In the genomic region with DNA sequence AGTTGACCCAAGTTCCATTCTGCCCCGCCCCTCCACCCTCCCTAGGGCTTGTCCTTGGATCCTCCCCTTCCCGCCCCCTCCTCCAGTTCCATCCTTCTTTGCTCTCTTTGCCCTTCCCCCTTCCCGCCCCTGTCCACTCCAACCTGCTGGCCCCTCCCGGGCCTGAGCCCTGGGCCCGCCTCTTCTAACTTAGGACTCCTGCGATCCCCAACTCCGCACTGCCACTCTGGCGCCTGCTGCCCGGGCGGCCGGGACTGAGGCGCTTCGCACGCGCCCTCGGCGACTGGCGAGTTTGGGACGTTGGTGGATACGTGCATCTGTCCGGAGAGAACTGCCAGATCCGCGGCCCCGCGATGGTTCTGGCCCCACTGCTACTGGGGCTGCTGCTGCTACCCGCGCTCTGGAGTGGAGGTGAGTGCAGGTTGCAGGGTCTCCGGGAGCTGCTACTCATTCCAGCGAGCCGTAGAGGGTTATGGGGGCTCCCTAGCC, we compare ENCODE assay signal across 8 mouse cellular contexts. TPM values are rescaled to one million over a fixed set of nuclear protein-coding genes. Genes with fewer than 3 reads are reported as not detected.
DNase-seq lines count a peak whose midpoint lies in the region; ATAC-seq and TF ChIP-seq lines count a peak whose summit lies in the region.

TSS of gene Mertk (plus strand) at position 264 of the 489 bp plus-strand sequence.

- H3K4me3 ChIP-seq in CH12.LX (replicated peaks in 1 of 3; ENCODE audit: low read depth in 2 of 3, low read length in 2 of 3, poor library complexity in 1 of 3) = no peak within 1 kb of the TSS
- H3K4me3 ChIP-seq in forebrain, embryonic 10.5 days = peak within 1 kb of the TSS; percentile 78
- H3K4me3 ChIP-seq in heart, embryonic 13.5 days = peak within 1 kb of the TSS; percentile 66
- peak within 1 kb of the TSS; percentile 75 for H3K4me3 ChIP-seq in kidney, postnatal 0 days (replicated peaks; ENCODE audit: low read depth, low read length)
- peak within 1 kb of the TSS; percentile 61 for H3K4me3 ChIP-seq in limb, embryonic 15.5 days
- peak within 1 kb of the TSS; percentile 45 for H3K4me3 ChIP-seq in midbrain, embryonic 15.5 days
- peak within 1 kb of the TSS; percentile 75 for H3K4me3 ChIP-seq in stomach, embryonic 15.5 days (replicated peaks)

- no peak for DNase-seq in CH12.LX (ENCODE audit: extremely low read depth)
- peak; percentile 66 for DNase-seq in brain, adult 2 months (ENCODE audit: low read depth, low spot score)
- DNase-seq in forebrain, embryonic 10.5 days (ENCODE audit: extremely low spot score, low spot score) = peak; percentile 87
- DNase-seq in kidney, postnatal 0 days (ENCODE audit: low spot score) = peak; percentile 97

- in situ Hi-C loops in CH12.LX (cut with MboI; ENCODE audit: low pct_ligation_motif_present, low pct_unique_long_range_greater_than_20kb, low sequenced_read_pairs) = loop anchor here (5.0 to 25.0 kb wide), 2 partner anchors 119 to 564 kb away; partner anchors contain the start of gene Tmem87b

- H3K4me2 ChIP-seq in CH12.LX (ENCODE audit: insufficient read depth, low read depth, poor library complexity, severe bottlenecking) = peak within 1 kb of the TSS; percentile 3; the same call in 1 of the 2 replicates
- H3K4me2 ChIP-seq in heart, embryonic 13.5 days = peak within 1 kb of the TSS; percentile 74
- H3K4me2 ChIP-seq in kidney, postnatal 0 days (ENCODE audit: low read length) = peak within 1 kb of the TSS; percentile 75
- peak within 1 kb of the TSS; percentile 63 for H3K4me2 ChIP-seq in limb, embryonic 15.5 days
- H3K4me2 ChIP-seq in midbrain, embryonic 15.5 days = peak within 1 kb of the TSS; percentile 95
- peak within 1 kb of the TSS; percentile 80 for H3K4me2 ChIP-seq in stomach, embryonic 15.5 days

- H3K27me3 ChIP-seq in CH12.LX (replicated peaks) = no peaks in the 10 kb centered on the region
- peaks cover 4% of the 10 kb centered on the region; the same call in 1 of the 2 replicates for H3K27me3 ChIP-seq in forebrain, embryonic 10.5 days (ENCODE audit: poor library complexity, severe bottlenecking)
- no peaks in the 10 kb centered on the region for H3K27me3 ChIP-seq in heart, embryonic 13.5 days (replicated peaks)
- no peaks in the 10 kb centered on the region for H3K27me3 ChIP-seq in kidney, postnatal 0 days (ENCODE audit: insufficient read depth, low read length)
- no peaks in the 10 kb centered on the region for H3K27me3 ChIP-seq in limb, embryonic 15.5 days
- H3K27me3 ChIP-seq in midbrain, embryonic 15.5 days (replicated peaks) = peaks cover 17% of the 10 kb centered on the region
- H3K27me3 ChIP-seq in stomach, embryonic 15.5 days (replicated peaks) = no peaks in the 10 kb centered on the region

- dilution Hi-C loops in CH12.LX (cut with MboI; ENCODE audit: extremely low pct_ligation_motif_present, extremely low pct_unique_long_range_greater_than_20kb, low sequenced_read_pairs) = no loop called here

- TF ChIP-seq CTCF in CH12.LX (conservative IDR thresholded peaks at IDR 0.05 in 1 of 2, IDR thresholded peaks at IDR 0.05 in 1 of 2; ENCODE audit: low read depth in 2 of 2, low read length in 2 of 2) = no peak
- peak; percentile 5; the same call in 1 of the 2 replicates for TF ChIP-seq CTCF in kidney, postnatal 0 days (IDR thresholded peaks at IDR 0.05; ENCODE audit: low read depth)

- H3K79me2 ChIP-seq in CH12.LX (replicated peaks; ENCODE audit: control insufficient read depth, extremely low read depth, insufficient read depth, poor library complexity, severe bottlenecking) = no peaks in the 10 kb centered on the region

- TF ChIP-seq EP300 in CH12.LX (IDR thresholded peaks at IDR 0.05; ENCODE audit: low read length) = no peak

- no peak for TF ChIP-seq RAD21 in CH12.LX (IDR thresholded peaks at IDR 0.05; ENCODE audit: low read depth, low read length)

- TF ChIP-seq POLR2A in CH12.LX (IDR thresholded peaks at IDR 0.05; ENCODE audit: low read depth, low read length) = no peak

- peak; percentile 80 for ATAC-seq in heart, embryonic 13.5 days (ENCODE audit: extremely low read depth, insufficient number of reproducible peaks, low FRiP score, low TSS enrichment)
- peak; percentile 93 for ATAC-seq in kidney, postnatal 0 days (replicated peaks; ENCODE audit: low FRiP score, low read depth)
- ATAC-seq in limb, embryonic 15.5 days (ENCODE audit: insufficient number of reproducible peaks, low FRiP score, low TSS enrichment, low read depth) = peak; percentile 95
- ATAC-seq in midbrain, embryonic 15.5 days (replicated peaks) = peak; percentile 86
- peak; percentile 92 for ATAC-seq in stomach, embryonic 15.5 days (ENCODE audit: insufficient read depth, low FRiP score, low read depth)

- no peak within 1 kb of the TSS for H3K9ac ChIP-seq in CH12.LX (ENCODE audit: insufficient read depth, low read depth)
- peak within 1 kb of the TSS; percentile 84 for H3K9ac ChIP-seq in heart, embryonic 13.5 days
- peak within 1 kb of the TSS; percentile 76 for H3K9ac ChIP-seq in kidney, postnatal 0 days (ENCODE audit: low read depth, low read length)
- H3K9ac ChIP-seq in limb, embryonic 15.5 days = peak within 1 kb of the TSS; percentile 57
- peak within 1 kb of the TSS; percentile 37; the same call in 1 of the 2 replicates for H3K9ac ChIP-seq in midbrain, embryonic 15.5 days
- peak within 1 kb of the TSS; percentile 77 for H3K9ac ChIP-seq in stomach, embryonic 15.5 days

- under 1% methylated on average over 30 of the region's 30 CpGs for WGBS in forebrain, embryonic 10.5 days
- WGBS in heart, embryonic 13.5 days = under 1% methylated on average over 30 of the region's 30 CpGs
- WGBS in kidney, postnatal 0 days = under 1% methylated on average over 30 of the region's 30 CpGs
- WGBS in limb, embryonic 15.5 days = under 1% methylated on average over 30 of the region's 30 CpGs
- under 1% methylated on average over 30 of the region's 30 CpGs for WGBS in midbrain, embryonic 15.5 days
- 0% methylated on average over 30 of the region's 30 CpGs for WGBS in stomach, embryonic 15.5 days

- H3K4me1 ChIP-seq in CH12.LX (ENCODE audit: control insufficient read depth in 1 of 2, insufficient read depth in 2 of 2) = peaks cover 0 to 4% of the 10 kb centered on the region in 2 experiments; a peak in 2 of 4 replicates
- H3K4me1 ChIP-seq in forebrain, embryonic 10.5 days = peaks cover 24% of the 10 kb centered on the region
- H3K4me1 ChIP-seq in heart, embryonic 13.5 days = peaks cover 21% of the 10 kb centered on the region
- no peaks in the 10 kb centered on the region for H3K4me1 ChIP-seq in kidney, postnatal 0 days (replicated peaks; ENCODE audit: insufficient read depth, low read length)
- H3K4me1 ChIP-seq in limb, embryonic 15.5 days = peaks cover 9% of the 10 kb centered on the region
- peaks cover 20% of the 10 kb centered on the region for H3K4me1 ChIP-seq in midbrain, embryonic 15.5 days
- H3K4me1 ChIP-seq in stomach, embryonic 15.5 days = no peaks in the 10 kb centered on the region; the same call in 1 of the 2 replicates

- no peaks in the 10 kb centered on the region for H3K36me3 ChIP-seq in CH12.LX (replicated peaks in 1 of 2; ENCODE audit: control insufficient read depth in 1 of 2, insufficient read depth in 1 of 2, low read length in 1 of 2)
- H3K36me3 ChIP-seq in forebrain, embryonic 10.5 days (replicated peaks) = peaks cover 4% of the 10 kb centered on the region; the same call in 1 of the 2 replicates
- no peaks in the 10 kb centered on the region for H3K36me3 ChIP-seq in heart, embryonic 13.5 days
- no peaks in the 10 kb centered on the region for H3K36me3 ChIP-seq in kidney, postnatal 0 days (ENCODE audit: insufficient read depth, low read length)
- no peaks in the 10 kb centered on the region for H3K36me3 ChIP-seq in limb, embryonic 15.5 days
- H3K36me3 ChIP-seq in midbrain, embryonic 15.5 days (replicated peaks) = no peaks in the 10 kb centered on the region
- no peaks in the 10 kb centered on the region for H3K36me3 ChIP-seq in stomach, embryonic 15.5 days

- no peak within 1 kb of the TSS for H3K27ac ChIP-seq in CH12.LX (ENCODE audit: insufficient read depth, low read depth)
- peak within 1 kb of the TSS; percentile 89 for H3K27ac ChIP-seq in forebrain, embryonic 10.5 days
- H3K27ac ChIP-seq in heart, embryonic 13.5 days (replicated peaks) = peak within 1 kb of the TSS; percentile 87
- peak within 1 kb of the TSS; percentile 94 for H3K27ac ChIP-seq in kidney, postnatal 0 days
- peak within 1 kb of the TSS; percentile 95 for H3K27ac ChIP-seq in limb, embryonic 15.5 days
- no peak within 1 kb of the TSS for H3K27ac ChIP-seq in midbrain, embryonic 15.5 days
- H3K27ac ChIP-seq in stomach, embryonic 15.5 days = peak within 1 kb of the TSS; percentile 93

- H3K9me3 ChIP-seq in CH12.LX (replicated peaks; ENCODE audit: low read length) = no peaks in the 10 kb centered on the region
- no peaks in the 10 kb centered on the region for H3K9me3 ChIP-seq in forebrain, embryonic 10.5 days
- no peaks in the 10 kb centered on the region for H3K9me3 ChIP-seq in heart, embryonic 13.5 days
- no peaks in the 10 kb centered on the region for H3K9me3 ChIP-seq in kidney, postnatal 0 days (replicated peaks; ENCODE audit: low read length)
- no peaks in the 10 kb centered on the region for H3K9me3 ChIP-seq in limb, embryonic 15.5 days
- H3K9me3 ChIP-seq in midbrain, embryonic 15.5 days = no peaks in the 10 kb centered on the region
- H3K9me3 ChIP-seq in stomach, embryonic 15.5 days = no peaks in the 10 kb centered on the region

TF ChIP-seq in CH12.LX, 34 proteins besides CTCF, POLR2A, EP300 and RAD21 (continues in another document):
- no peak for TF ChIP-seq USF2 (conservative IDR thresholded peaks at IDR 0.05; ENCODE audit: low read depth, low read length)
- no peak for TF ChIP-seq GABPA (IDR thresholded peaks at IDR 0.05; ENCODE audit: insufficient replicate concordance, low read depth, low read length)
- TF ChIP-seq USF1 (IDR thresholded peaks at IDR 0.05; ENCODE audit: low read depth, low read length) = no peak
- TF ChIP-seq NELFE (IDR thresholded peaks at IDR 0.05; ENCODE audit: low read depth, low read length) = no peak
- no peak for TF ChIP-seq RCOR1 (conservative IDR thresholded peaks at IDR 0.05; ENCODE audit: low read depth, low read length)
- TF ChIP-seq CHD2 (IDR thresholded peaks at IDR 0.05; ENCODE audit: low read length) = no peak
- TF ChIP-seq SIN3A (IDR thresholded peaks at IDR 0.05; ENCODE audit: low read length) = no peak
- TF ChIP-seq E2F4 (IDR thresholded peaks at IDR 0.05; ENCODE audit: insufficient replicate concordance, low read depth, low read length) = no peak

RNA-seq across cellular contexts. Expression of gene Mertk, which starts in this region (rescaled TPM):
- total RNA-seq in CH12.LX (2012; rRNA removed) = not detected in 2 replicates
- total RNA-seq in CH12.LX (2014; rRNA removed) = 0.05 TPM in 1 of 2 replicates, not detected in the other
- polyA plus RNA-seq in CH12.LX (2012; ENCODE audit: insufficient read length, low read depth) = not detected in 2 replicates
- polyA plus RNA-seq in forebrain, embryonic 10.5 days (2016; fragmentation: Nextera tagmentation; extraction: Ambion mirVana) = 5.0 and 5.1 TPM in 2 replicates
- polyA plus RNA-seq in heart, embryonic 13.5 days (2015; fragmentation: Nextera tagmentation; extraction: Ambion mirVana) = 3.9 and 4.0 TPM in 2 replicates
- polyA plus RNA-seq in kidney, postnatal 0 days (2015; fragmentation: Nextera tagmentation; extraction: Ambion mirVana) = 8.9 and 9.8 TPM in 2 replicates
- 10.7 and 11.0 TPM in 2 replicates for polyA plus RNA-seq in limb, embryonic 15.5 days (2015; fragmentation: Nextera tagmentation; extraction: Ambion mirVana)
- polyA plus RNA-seq in midbrain, embryonic 15.5 days (2015; fragmentation: Nextera tagmentation; extraction: Ambion mirVana) = 1.5 and 1.8 TPM in 2 replicates
- polyA plus RNA-seq in stomach, embryonic 15.5 days (2015; fragmentation: Nextera tagmentation; extraction: Ambion mirVana) = 6.4 TPM in 2 replicates

Comparison
In these comparisons a context has a peak if more than half of its experiments do, and no peak if none do; other contexts are left out.
1. H3K27ac ChIP-seq: peak in forebrain, embryonic 10.5 days (single experiment), heart, embryonic 13.5 days (single experiment), kidney, postnatal 0 days (single experiment), limb, embryonic 15.5 days (single experiment) and stomach, embryonic 15.5 days (single experiment); none in CH12.LX (single experiment) and midbrain, embryonic 15.5 days (single experiment).
2. H3K4me2 ChIP-seq: peak in every context shown above with its lines; median percentile 95 in midbrain, embryonic 15.5 days; 80 in stomach, embryonic 15.5 days; 75 in kidney, postnatal 0 days; 74 in heart, embryonic 13.5 days; 63 in limb, embryonic 15.5 days; 3 in CH12.LX.
3. H3K4me3 ChIP-seq: peak in forebrain, embryonic 10.5 days (single experiment), heart, embryonic 13.5 days (single experiment), kidney, postnatal 0 days (single experiment), limb, embryonic 15.5 days (single experiment), midbrain, embryonic 15.5 days (single experiment) and stomach, embryonic 15.5 days (single experiment); none in CH12.LX (0 of 3).
4. Peak in every context shown above with its lines, with median percentiles within 50 percentile points of each other: ATAC-seq.